In the genomic region with DNA sequence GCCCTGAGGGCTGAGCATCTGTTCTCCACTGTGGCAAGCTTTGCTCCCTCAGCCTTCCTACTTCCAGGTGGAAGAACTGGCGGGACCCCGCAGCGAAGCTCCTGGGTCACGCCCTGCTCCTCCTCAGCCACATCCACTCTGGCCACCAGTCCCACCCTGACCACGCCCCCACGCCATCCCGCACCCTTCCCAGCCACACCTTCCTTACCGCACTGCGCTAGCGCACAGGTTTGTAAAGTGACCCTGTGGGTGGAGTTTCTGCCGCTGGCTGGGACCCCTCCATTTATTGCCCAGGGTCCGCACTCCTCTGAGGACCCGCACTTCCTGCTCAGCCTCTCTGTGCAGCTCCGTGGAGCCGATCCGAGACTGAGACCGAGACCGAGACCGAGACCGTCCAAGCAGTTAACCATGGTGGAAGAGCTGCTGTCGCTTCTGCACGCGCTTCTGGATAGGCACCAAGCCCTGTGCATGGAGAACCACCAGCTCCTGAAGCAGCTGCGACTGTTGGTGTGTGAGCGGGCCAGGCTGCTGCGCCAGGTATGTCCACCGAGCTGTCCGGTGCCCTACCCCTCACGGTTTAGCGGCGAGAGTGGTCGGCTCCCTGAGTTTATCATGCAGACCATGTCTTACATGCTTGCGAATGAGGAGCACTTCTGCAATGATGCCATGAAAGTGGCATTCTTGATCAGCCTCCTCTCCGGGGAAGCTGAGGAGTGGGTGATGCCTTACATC, we compare ENCODE assay signal across 8 mouse cellular contexts. TPM values are rescaled to one million over a fixed set of nuclear protein-coding genes. Genes with fewer than 3 reads are reported as not detected.
DNase-seq lines count a peak whose midpoint lies in the region; ATAC-seq lines count a peak whose summit lies in the region.

A gene (plus strand): TSS at position 196 of the 732 bp plus-strand sequence.

- no peak within 1 kb of the TSS for H3K27ac ChIP-seq in kidney, embryonic 15.5 days
- H3K27ac ChIP-seq in hindbrain, embryonic 13.5 days, result no peak within 1 kb of the TSS
- no peak within 1 kb of the TSS for H3K27ac ChIP-seq in neural tube, embryonic 11.5 days (ENCODE audit: low read depth, low read length)

- WGBS in kidney, embryonic 15.5 days, result 36% methylated on average over 34 of the region's 34 CpGs
- 32% methylated on average over 34 of the region's 34 CpGs for WGBS in hindbrain, embryonic 13.5 days
- WGBS in neural tube, embryonic 11.5 days, result 34% methylated on average over 34 of the region's 34 CpGs

- DNase-seq in kidney, adult 11 months, result no peak
- peak; percentile 65 for DNase-seq in cerebellum, adult 9-10 months
- DNase-seq in neural tube, embryonic 11.5 days (ENCODE audit: low spot score), result no peak
- DNase-seq in urinary bladder, adult 18-20 months (ENCODE audit: low spot score in 2 of 2), result no peak
- no peak for DNase-seq in adrenal gland, postnatal 36 days

- H3K4me2 ChIP-seq in kidney, embryonic 15.5 days, result peak within 1 kb of the TSS; percentile 57
- peak within 1 kb of the TSS; percentile 55 for H3K4me2 ChIP-seq in hindbrain, embryonic 13.5 days
- peak within 1 kb of the TSS; percentile 37 for H3K4me2 ChIP-seq in neural tube, embryonic 11.5 days (ENCODE audit: low read depth)

- no peaks in the 10 kb centered on the region for H3K27me3 ChIP-seq in kidney, embryonic 15.5 days
- H3K27me3 ChIP-seq in hindbrain, embryonic 13.5 days, result no peaks in the 10 kb centered on the region
- no peaks in the 10 kb centered on the region for H3K27me3 ChIP-seq in neural tube, embryonic 11.5 days (ENCODE audit: control insufficient read depth, insufficient read depth, low read length)

- H3K4me3 ChIP-seq in kidney, embryonic 15.5 days (replicated peaks), result peak within 1 kb of the TSS; percentile 35
- peak within 1 kb of the TSS; percentile 38 for H3K4me3 ChIP-seq in hindbrain, embryonic 13.5 days
- peak within 1 kb of the TSS; percentile 16; the same call in 1 of the 2 replicates for H3K4me3 ChIP-seq in neural tube, embryonic 11.5 days (ENCODE audit: low read depth, low read length)

- no peak within 1 kb of the TSS for H3K9ac ChIP-seq in kidney, embryonic 15.5 days
- H3K9ac ChIP-seq in hindbrain, embryonic 13.5 days, result no peak within 1 kb of the TSS
- no peak within 1 kb of the TSS for H3K9ac ChIP-seq in neural tube, embryonic 11.5 days (ENCODE audit: low read length)

- peak; percentile 66; the same call in 1 of the 2 replicates for ATAC-seq in kidney, embryonic 15.5 days (replicated peaks; ENCODE audit: low FRiP score)
- ATAC-seq in hindbrain, embryonic 13.5 days (ENCODE audit: low FRiP score), result peak; percentile 43; the same call in 1 of the 2 replicates
- 0 out of 2 replicates have a peak, but pooled peaks have one; percentile 38 for ATAC-seq in neural tube, embryonic 11.5 days (ENCODE audit: insufficient read depth, low FRiP score, low TSS enrichment)
- no peak for ATAC-seq in CD4-positive, CD25-positive, alpha-beta regulatory T cell, adult 4 months

- no peaks in the 10 kb centered on the region for H3K36me3 ChIP-seq in kidney, embryonic 15.5 days
- no peaks in the 10 kb centered on the region for H3K36me3 ChIP-seq in hindbrain, embryonic 13.5 days
- no peaks in the 10 kb centered on the region for H3K36me3 ChIP-seq in neural tube, embryonic 11.5 days (ENCODE audit: control insufficient read depth, insufficient read depth, low read length)

- no peaks in the 10 kb centered on the region for H3K4me1 ChIP-seq in kidney, embryonic 15.5 days
- H3K4me1 ChIP-seq in hindbrain, embryonic 13.5 days (replicated peaks), result no peaks in the 10 kb centered on the region
- no peaks in the 10 kb centered on the region for H3K4me1 ChIP-seq in neural tube, embryonic 11.5 days (ENCODE audit: control insufficient read depth, insufficient read depth, low read length)

- H3K9me3 ChIP-seq in kidney, embryonic 15.5 days (replicated peaks), result no peaks in the 10 kb centered on the region
- H3K9me3 ChIP-seq in hindbrain, embryonic 13.5 days, result no peaks in the 10 kb centered on the region
- no peaks in the 10 kb centered on the region for H3K9me3 ChIP-seq in neural tube, embryonic 11.5 days (ENCODE audit: control insufficient read depth, low read length)

RNA-seq across cellular contexts. Expression of the gene that starts here (rescaled TPM):
- 0.87 and 1.8 TPM in 2 replicates for polyA plus RNA-seq in kidney, embryonic 15.5 days (2015; fragmentation: Nextera tagmentation; extraction: Ambion mirVana)
- polyA plus RNA-seq in hindbrain, embryonic 13.5 days (2015; fragmentation: Nextera tagmentation; extraction: Ambion mirVana), result 4.2 and 4.9 TPM in 2 replicates
- 0.77 and 1.1 TPM in 2 replicates for polyA plus RNA-seq in neural tube, embryonic 11.5 days (2014; fragmentation: Nextera tagmentation; extraction: Ambion mirVana)
- 1 to 10 TPM in 1 of 2 experiments, under 1 TPM in 1; 0.76 to 1.3 TPM for total RNA-seq in adrenal gland, postnatal 36 days (2021)
- not detected for polyA plus RNA-seq in CD4-positive, CD25-positive, alpha-beta regulatory T cell, adult 4 months (2017; shearing (Covaris generic))
